Mouse (Mus musculus): ENCODE data around the gene Ift22. TPM values are rescaled to one million over a fixed set of nuclear protein-coding genes. Genes with fewer than 3 reads are reported as not detected.
"Not testable (repeated sequence)": the region's sequence is repeated elsewhere in the genome, so short reads cannot be mapped to it uniquely, and the experiment has no call there.

Gene Ift22
- polyA plus RNA-seq, 1 experiment from 2014 or later, result 45.9 TPM

DNA sequence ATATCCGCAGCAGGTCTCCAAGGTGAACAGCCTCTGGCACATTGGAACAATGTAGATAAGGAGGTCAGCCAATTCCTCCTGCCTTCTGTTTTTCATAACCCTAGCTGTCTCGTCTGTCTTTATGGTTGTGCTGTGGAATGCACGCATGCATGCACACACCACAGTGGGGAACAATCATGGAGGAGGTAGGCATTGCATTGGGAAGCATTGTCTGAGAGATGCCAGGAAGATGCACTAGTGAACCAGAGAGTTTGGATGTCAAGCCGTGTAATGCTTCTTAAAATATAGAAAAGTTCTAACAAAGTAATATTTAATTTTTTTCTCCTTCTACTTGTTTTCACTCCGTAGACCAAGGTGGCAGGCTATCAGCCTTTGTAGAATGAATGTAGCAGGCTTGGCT, 25.0 kb downstream of the Ift22 start:
- Histone ChIP-seq H3K4me1 (ENCODE audit: control insufficient read depth in 2 of 2, insufficient read depth in 2 of 2, low read length in 2 of 2) (no peaks in the 10 kb centered on the region; a peak in 1 of 4 replicates), H3K27ac (replicated peaks in 1 of 2; ENCODE audit: control insufficient read depth in 1 of 2, insufficient read depth in 1 of 2, low read depth in 2 of 2, low read length in 2 of 2) (no peak overlapping the region), H3K9ac (ENCODE audit: low read length) (no peak overlapping the region), H3K4me3 (ENCODE audit: control insufficient read depth in 1 of 2, insufficient read depth in 1 of 2, low read depth in 1 of 2, low read length in 2 of 2) (no peak overlapping the region), H3K9me3 (ENCODE audit: control insufficient read depth, low read length) (no peaks in the 10 kb centered on the region), H3K36me3 (ENCODE audit: control insufficient read depth, insufficient read depth, low read length) (no peaks in the 10 kb centered on the region), H3K4me2 (ENCODE audit: low read length) (no peak overlapping the region), H3K27me3 (ENCODE audit: control insufficient read depth, insufficient read depth, low read length) (no peaks in the 10 kb centered on the region)
- no peak for ATAC-seq (ENCODE audit: insufficient number of reproducible peaks, insufficient read depth, low FRiP score, low read depth)
- WGBS, result 67% methylated on average over 5 of the region's 5 CpGs

GRCm38 (mm10) chr5:136933930-136934329, 26.0 kb downstream of the Ift22 start:
- Histone ChIP-seq H3K27me3 (ENCODE audit: control insufficient read depth, insufficient read depth, low read length) (no peaks in the 10 kb centered on the region), H3K4me1 (ENCODE audit: control insufficient read depth in 2 of 2, insufficient read depth in 2 of 2, low read length in 2 of 2) (no peaks in the 10 kb centered on the region; a peak in 1 of 4 replicates), H3K9me3 (ENCODE audit: control insufficient read depth, low read length) (no peaks in the 10 kb centered on the region), H3K27ac (replicated peaks in 1 of 2; ENCODE audit: control insufficient read depth in 1 of 2, insufficient read depth in 1 of 2, low read depth in 2 of 2, low read length in 2 of 2) (no peak overlapping the region), H3K4me2 (ENCODE audit: low read length) (no peak overlapping the region), H3K9ac (ENCODE audit: low read length) (no peak overlapping the region), H3K4me3 (ENCODE audit: control insufficient read depth in 1 of 2, insufficient read depth in 1 of 2, low read depth in 1 of 2, low read length in 2 of 2) (no peak overlapping the region), H3K36me3 (ENCODE audit: control insufficient read depth, insufficient read depth, low read length) (no peaks in the 10 kb centered on the region)
- 82% methylated on average over 6 of the region's 6 CpGs for WGBS
- ATAC-seq (ENCODE audit: insufficient number of reproducible peaks, insufficient read depth, low FRiP score, low read depth), result no peak

DNA sequence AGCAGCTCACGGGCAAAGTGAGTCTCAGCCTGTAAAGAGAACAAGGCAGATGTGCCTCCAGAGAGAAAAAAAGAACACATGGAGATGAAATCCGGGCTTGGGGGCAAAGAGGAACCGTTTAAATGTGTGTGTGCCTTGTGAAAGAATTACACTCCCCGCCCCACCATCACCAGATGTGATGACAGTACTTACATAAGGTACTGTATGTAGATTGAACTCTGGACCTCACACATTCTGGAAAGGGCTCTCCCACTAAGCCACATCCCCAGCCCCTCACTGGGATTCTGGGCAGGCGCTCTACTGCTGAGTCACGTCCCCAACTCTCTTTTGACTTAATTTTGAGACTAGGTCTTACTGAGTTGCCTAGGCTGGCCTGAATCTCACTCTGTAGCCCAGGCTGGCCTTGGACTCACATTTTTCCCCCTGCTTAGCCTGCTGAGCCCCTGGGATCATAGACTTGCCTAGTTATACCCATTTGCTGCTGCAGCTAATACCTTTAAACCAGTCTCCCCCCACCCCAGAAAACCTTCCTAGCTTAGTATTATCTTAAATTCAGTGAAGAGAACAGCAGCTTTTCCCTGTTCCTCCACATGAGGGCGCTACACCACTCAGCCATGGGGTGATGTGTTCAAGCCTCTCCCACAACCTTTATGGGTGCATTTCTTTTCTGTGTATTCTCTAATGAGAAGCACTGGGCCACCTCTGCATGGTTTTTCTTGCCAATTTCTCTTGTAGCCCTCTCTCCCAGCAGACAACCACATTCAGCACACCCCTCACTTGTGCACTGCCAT, 28.1 kb downstream of the Ift22 start:
- no peaks in the 10 kb centered on the region for H3K4me1 ChIP-seq (ENCODE audit: control insufficient read depth in 2 of 2, insufficient read depth in 2 of 2, low read length in 2 of 2)
- no peaks in the 10 kb centered on the region for H3K36me3 ChIP-seq (ENCODE audit: control insufficient read depth, insufficient read depth, low read length)
- no peak overlapping the region for H3K27ac ChIP-seq (replicated peaks in 1 of 2; ENCODE audit: control insufficient read depth in 1 of 2, insufficient read depth in 1 of 2, low read depth in 2 of 2, low read length in 2 of 2)
- no peak overlapping the region for H3K9ac ChIP-seq (ENCODE audit: low read length)
- WGBS, result 53% methylated on average over 7 of the region's 7 CpGs
- no peak overlapping the region for H3K4me2 ChIP-seq (ENCODE audit: low read length)
- H3K4me3 ChIP-seq (ENCODE audit: control insufficient read depth in 1 of 2, insufficient read depth in 1 of 2, low read depth in 1 of 2, low read length in 2 of 2), result no peak overlapping the region
- H3K9me3 ChIP-seq (ENCODE audit: control insufficient read depth, low read length), result no peaks in the 10 kb centered on the region
- no peak for ATAC-seq (ENCODE audit: insufficient number of reproducible peaks, insufficient read depth, low FRiP score, low read depth)
- no peaks in the 10 kb centered on the region for H3K27me3 ChIP-seq (ENCODE audit: control insufficient read depth, insufficient read depth, low read length)

- H3K4me1 ChIP-seq (ENCODE audit: control insufficient read depth in 2 of 2, insufficient read depth in 2 of 2, low read length in 2 of 2), result no peaks in the 10 kb centered on the region
- no peaks in the 10 kb centered on the region for H3K36me3 ChIP-seq (ENCODE audit: control insufficient read depth, insufficient read depth, low read length)
- H3K9me3 ChIP-seq (ENCODE audit: control insufficient read depth, low read length), result no peaks in the 10 kb centered on the region
- no peak overlapping the region for H3K27ac ChIP-seq (replicated peaks in 1 of 2; ENCODE audit: control insufficient read depth in 1 of 2, insufficient read depth in 1 of 2, low read depth in 2 of 2, low read length in 2 of 2)
- H3K4me3 ChIP-seq (ENCODE audit: control insufficient read depth in 1 of 2, insufficient read depth in 1 of 2, low read depth in 1 of 2, low read length in 2 of 2), result no peak overlapping the region
- no peak overlapping the region for H3K4me2 ChIP-seq (ENCODE audit: low read length)
- no peak for ATAC-seq (ENCODE audit: insufficient number of reproducible peaks, insufficient read depth, low FRiP score, low read depth)
- H3K9ac ChIP-seq (ENCODE audit: low read length), result no peak overlapping the region
- H3K27me3 ChIP-seq (ENCODE audit: control insufficient read depth, insufficient read depth, low read length), result no peaks in the 10 kb centered on the region
- 78% methylated on average over 6 of the region's 6 CpGs for WGBS
Observed at GRCm38 (mm10) chr5:136936750-136937149, 28.8 kb downstream of the Ift22 start.

DNA sequence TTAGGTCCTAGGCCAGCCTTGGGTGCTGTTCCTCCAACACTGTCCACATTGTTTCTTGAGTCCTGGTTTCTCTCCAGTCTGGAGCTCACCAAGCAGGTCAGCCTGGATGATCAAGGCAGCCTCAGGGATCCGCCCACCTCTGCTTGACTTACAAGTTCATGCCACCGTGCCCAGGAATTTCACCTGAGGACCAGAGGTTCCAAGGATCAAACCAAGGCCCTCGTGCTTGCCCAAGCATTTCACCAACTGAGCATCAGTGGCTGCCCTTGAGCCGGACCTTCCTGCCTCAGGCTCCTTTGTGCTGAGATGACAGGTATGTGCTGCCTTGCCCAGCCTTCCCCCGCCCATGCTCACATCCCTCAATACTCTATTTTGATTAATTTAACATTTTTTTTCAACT, 29.7 kb downstream of the Ift22 start:
- Histone ChIP-seq H3K4me1 (ENCODE audit: control insufficient read depth in 2 of 2, insufficient read depth in 2 of 2, low read length in 2 of 2) (peaks cover 0 to 2% of the 10 kb centered on the region in 2 experiments; a peak in 1 of 4 replicates), H3K9me3 (ENCODE audit: control insufficient read depth, low read length) (no peaks in the 10 kb centered on the region), H3K27me3 (ENCODE audit: control insufficient read depth, insufficient read depth, low read length) (no peaks in the 10 kb centered on the region), H3K36me3 (ENCODE audit: control insufficient read depth, insufficient read depth, low read length) (no peaks in the 10 kb centered on the region), H3K9ac (ENCODE audit: low read length) (no peak overlapping the region), H3K27ac (replicated peaks in 1 of 2; ENCODE audit: control insufficient read depth in 1 of 2, insufficient read depth in 1 of 2, low read depth in 2 of 2, low read length in 2 of 2) (no peak overlapping the region), H3K4me3 (ENCODE audit: control insufficient read depth in 1 of 2, insufficient read depth in 1 of 2, low read depth in 1 of 2, low read length in 2 of 2) (no peak overlapping the region), H3K4me2 (ENCODE audit: low read length) (no peak overlapping the region)
- WGBS, result 85% methylated on average over 5 of the region's 5 CpGs
- ATAC-seq (ENCODE audit: insufficient number of reproducible peaks, insufficient read depth, low FRiP score, low read depth), result no peak

GRCm38 (mm10) chr5:136939284-136939683, 31.3 kb downstream of the Ift22 start:
- Histone ChIP-seq H3K36me3 (ENCODE audit: control insufficient read depth, insufficient read depth, low read length) (no peaks in the 10 kb centered on the region), H3K4me1 (ENCODE audit: control insufficient read depth in 2 of 2, insufficient read depth in 2 of 2, low read length in 2 of 2) (peaks cover 0 to 2% of the 10 kb centered on the region in 2 experiments; a peak in 1 of 4 replicates), H3K9me3 (ENCODE audit: control insufficient read depth, low read length) (no peaks in the 10 kb centered on the region), H3K27me3 (ENCODE audit: control insufficient read depth, insufficient read depth, low read length) (no peaks in the 10 kb centered on the region), H3K9ac (ENCODE audit: low read length) (no peak overlapping the region), H3K27ac (replicated peaks in 1 of 2; ENCODE audit: control insufficient read depth in 1 of 2, insufficient read depth in 1 of 2, low read depth in 2 of 2, low read length in 2 of 2) (no peak overlapping the region), H3K4me2 (ENCODE audit: low read length) (no peak overlapping the region), H3K4me3 (ENCODE audit: control insufficient read depth in 1 of 2, insufficient read depth in 1 of 2, low read depth in 1 of 2, low read length in 2 of 2) (no peak overlapping the region)
- no peak for ATAC-seq (ENCODE audit: insufficient number of reproducible peaks, insufficient read depth, low FRiP score, low read depth)
- 62% methylated on average over 7 of the region's 7 CpGs for WGBS

DNA sequence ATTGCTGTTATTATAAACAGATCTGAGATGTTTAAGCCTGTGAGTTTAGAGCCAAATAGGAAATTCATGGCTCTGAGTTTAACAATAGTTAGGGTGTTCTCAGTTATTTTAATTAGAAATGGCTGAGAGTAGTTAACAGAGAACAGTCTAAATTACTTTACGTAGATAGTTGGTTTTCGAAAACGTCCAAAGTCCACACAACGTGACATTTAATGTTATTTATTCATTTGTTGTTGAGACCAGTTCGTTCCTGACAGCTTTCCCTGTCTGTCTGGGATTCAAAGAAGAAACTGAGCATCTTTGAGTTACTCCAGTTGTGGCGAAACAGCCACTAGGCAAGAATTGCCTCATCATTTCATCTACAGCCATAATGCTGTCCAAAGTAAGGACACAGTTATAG, 32.1 kb downstream of the Ift22 start:
- H3K27ac ChIP-seq (replicated peaks in 1 of 2; ENCODE audit: control insufficient read depth in 1 of 2, insufficient read depth in 1 of 2, low read depth in 2 of 2, low read length in 2 of 2); H3K4me1 ChIP-seq (ENCODE audit: control insufficient read depth in 2 of 2, insufficient read depth in 2 of 2, low read length in 2 of 2); H3K4me3 ChIP-seq (ENCODE audit: control insufficient read depth in 1 of 2, insufficient read depth in 1 of 2, low read depth in 1 of 2, low read length in 2 of 2); H3K27me3 ChIP-seq (ENCODE audit: control insufficient read depth, insufficient read depth, low read length); H3K4me2 ChIP-seq (ENCODE audit: low read length); ATAC-seq (ENCODE audit: insufficient number of reproducible peaks, insufficient read depth, low FRiP score, low read depth); H3K36me3 ChIP-seq (ENCODE audit: control insufficient read depth, insufficient read depth, low read length); H3K9me3 ChIP-seq (ENCODE audit: control insufficient read depth, low read length); H3K9ac ChIP-seq (ENCODE audit: low read length): not testable (repeated sequence)
- 85% methylated on average over 6 of the region's 6 CpGs for WGBS

Measured in heart, embryonic 14.5 days (tissue).